Mouse (Mus musculus) myocyte (in vitro differentiated cells): ENCODE data around the gene Gjc1. TPM values are rescaled to one million over a fixed set of nuclear protein-coding genes. Genes with fewer than 3 reads are reported as not detected.

Source experiments
- H3K27me3 ChIP-seq: one replicate; pipeline ENCODE4 v1.6.1; 2011; ENCODE audit not compliant: control insufficient read depth, insufficient read depth, insufficient read length
- H3K36me3 ChIP-seq: one replicate; pipeline ENCODE4 v1.6.1; 2011; ENCODE audit not compliant: control insufficient read depth, insufficient read depth
- H3K4me2 ChIP-seq: one replicate; pipeline ENCODE4 v1.6.1; 2011; ENCODE audit warnings: low read depth, control low read depth
- H3K4me3 ChIP-seq: one replicate; pipeline ENCODE4 v1.5.1; 2011; ENCODE audit warnings: mild to moderate bottlenecking, control low read depth, moderate library complexity
- H3K79me2 ChIP-seq: one replicate; pipeline ENCODE4 v1.6.1; 2011; ENCODE audit not compliant: control insufficient read depth, insufficient read depth
- H3ac ChIP-seq: one replicate; pipeline ENCODE4 v1.6.1; 2011; ENCODE audit not compliant: control insufficient read depth, insufficient read length
- CEBPB ChIP-seq: IDR thresholded peaks from 2 replicates; pipeline ENCODE4 v1.6.1; 2011; ENCODE audit warnings: mild to moderate bottlenecking, moderate library complexity; ENCODE audit not compliant: poor library complexity, insufficient read depth, severe bottlenecking
- E2F4 ChIP-seq: IDR thresholded peaks from one replicate; pipeline ENCODE4 v1.6.1; 2011; ENCODE audit warnings: mild to moderate bottlenecking, control low read depth, moderate library complexity; ENCODE audit not compliant: insufficient read depth
- MAX ChIP-seq: IDR thresholded peaks from one replicate; pipeline ENCODE4 v1.6.1; 2011; ENCODE audit warnings: low read depth, mild to moderate bottlenecking, control low read depth
- MYOD1 ChIP-seq, 3 experiments: IDR thresholded peaks; one replicate each; pipeline ENCODE4 v1.6.1; 2011; ENCODE audit warnings: control low read depth in 2 of 3, low read depth in 2 of 3, mild to moderate bottlenecking in 2 of 3, moderate library complexity in 1 of 3; ENCODE audit not compliant: insufficient read length in 2 of 3, control insufficient read depth in 1 of 3
- MYOG ChIP-seq, 3 experiments: IDR thresholded peaks; one replicate each; pipeline ENCODE4 v1.6.1; 2011; ENCODE audit warnings: control low read depth in 2 of 3, low read depth in 2 of 3, mild to moderate bottlenecking in 2 of 3; ENCODE audit not compliant: insufficient read length in 2 of 3, control insufficient read depth in 1 of 3, insufficient read depth in 1 of 3
- POLR2A ChIP-seq: IDR thresholded peaks from one replicate; pipeline ENCODE4 v1.6.1; 2011; ENCODE audit warnings: low read depth, mild to moderate bottlenecking, control low read depth, moderate library complexity; ENCODE audit not compliant: insufficient read length
- POLR2AphosphoS2 ChIP-seq: IDR thresholded peaks from one replicate; pipeline ENCODE4 v1.6.1; 2011; ENCODE audit warnings: low read depth, control low read depth; ENCODE audit not compliant: insufficient read length
- REST ChIP-seq: IDR thresholded peaks from one replicate; pipeline ENCODE4 v1.6.1; 2011; ENCODE audit warnings: mild to moderate bottlenecking, control low read depth, moderate library complexity; ENCODE audit not compliant: insufficient read depth, insufficient read length
- SRF ChIP-seq: IDR thresholded peaks from one replicate; pipeline ENCODE4 v1.6.1; 2011; ENCODE audit warnings: low read depth; ENCODE audit not compliant: control insufficient read depth, insufficient read length
- TCF12 ChIP-seq: IDR thresholded peaks from one replicate; pipeline ENCODE4 v1.6.1; 2011; ENCODE audit warnings: mild to moderate bottlenecking, control low read depth; ENCODE audit not compliant: poor library complexity, insufficient read depth, severe bottlenecking
- TCF3 ChIP-seq: IDR thresholded peaks from one replicate; pipeline ENCODE4 v1.6.1; 2011; ENCODE audit warnings: low read depth, control low read depth; ENCODE audit not compliant: insufficient read length
- USF1 ChIP-seq: IDR thresholded peaks from one replicate; pipeline ENCODE4 v1.6.1; 2011; ENCODE audit warnings: low read depth, mild to moderate bottlenecking, control low read depth, moderate library complexity
- polyA plus RNA-seq: library from polyadenylated mRNA; unstranded; fragments of >200 nt; fragmentation: generic; extraction: Trizol; gene quantifications from one replicate; pipeline ENCODE4 v1.2.1, GENCODE M21; 2012; ENCODE audit warnings: missing spikeins

Gjc1 gene
- polyA plus RNA-seq, 1 experiment, result 10.3 TPM

DNA sequence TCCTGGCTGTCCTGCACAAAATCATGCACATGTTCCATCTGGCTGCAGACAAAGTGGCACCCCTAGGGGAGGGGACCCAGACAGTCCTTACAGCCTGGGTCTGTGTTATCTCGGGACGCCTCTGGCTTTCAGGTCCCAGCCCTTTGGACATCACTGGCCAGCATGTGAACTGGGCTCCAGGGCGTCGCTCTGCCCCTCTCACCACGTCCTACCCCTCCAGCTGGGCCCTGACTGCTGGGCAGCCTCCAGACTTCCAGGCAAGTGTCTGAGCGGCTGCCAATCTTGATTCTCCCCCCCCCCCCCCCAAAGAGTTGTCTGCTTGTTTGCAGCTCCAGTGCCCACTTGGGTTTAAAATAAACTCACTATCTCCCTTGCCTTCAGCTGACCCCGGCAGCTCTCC is 36.1 kb downstream of the Gjc1 start:
- Histone ChIP-seq H3ac (no peak overlapping the region), H3K4me2 (no peak overlapping the region), H3K27me3 (no peaks in the 10 kb centered on the region), H3K79me2 (no peaks in the 10 kb centered on the region), H3K36me3 (no peaks in the 10 kb centered on the region), H3K4me3 (no peak overlapping the region)
- TF ChIP-seq REST, result no peak
- TF ChIP-seq MAX, result no peak
- no peak for TF ChIP-seq POLR2AphosphoS2
- no peak for TF ChIP-seq SRF
- no peak for TF ChIP-seq MYOD1 (IDR thresholded peaks at IDR 0.05; ENCODE audit: control insufficient read depth in 1 of 3, insufficient read length in 2 of 3, low read depth in 2 of 3)
- TF ChIP-seq CEBPB, result no peak
- no peak for TF ChIP-seq TCF12
- no peak for TF ChIP-seq POLR2A
- no peak for TF ChIP-seq USF1
- TF ChIP-seq MYOG (IDR thresholded peaks at IDR 0.05; ENCODE audit: control insufficient read depth in 1 of 3, insufficient read depth in 1 of 3, insufficient read length in 2 of 3, low read depth in 2 of 3), result no peak
- no peak for TF ChIP-seq TCF3
- TF ChIP-seq E2F4, result no peak

DNA sequence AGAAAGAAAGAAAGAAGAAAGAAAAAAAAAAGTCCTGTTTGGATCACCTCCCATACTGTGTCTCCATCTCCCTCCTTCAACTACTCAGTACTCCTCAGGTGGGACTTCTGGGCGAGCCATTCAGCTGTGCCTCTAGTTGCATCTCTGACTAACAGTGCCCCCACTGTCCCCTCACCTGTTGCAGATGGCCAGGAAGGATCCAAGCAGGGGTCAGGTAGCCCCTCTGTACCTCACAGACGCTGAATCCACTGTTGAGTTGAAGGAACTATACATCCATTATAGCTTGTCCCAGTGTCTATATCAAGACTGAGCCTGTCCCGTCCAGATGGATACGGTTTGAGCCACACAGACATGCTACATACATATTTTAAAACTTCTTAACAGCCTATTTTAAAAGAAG is 38.0 kb downstream of the Gjc1 start:
- Histone ChIP-seq H3ac (no peak overlapping the region), H3K27me3 (no peaks in the 10 kb centered on the region), H3K36me3 (no peaks in the 10 kb centered on the region), H3K4me2 (no peak overlapping the region), H3K79me2 (no peaks in the 10 kb centered on the region), H3K4me3 (no peak overlapping the region)
- TF ChIP-seq USF1 (no peak), SRF (no peak), MAX (no peak), MYOG (IDR thresholded peaks at IDR 0.05; ENCODE audit: control insufficient read depth in 1 of 3, insufficient read depth in 1 of 3, insufficient read length in 2 of 3, low read depth in 2 of 3) (no peak), POLR2A (no peak), POLR2AphosphoS2 (no peak), E2F4 (no peak), REST (no peak), TCF12 (no peak), MYOD1 (IDR thresholded peaks at IDR 0.05; ENCODE audit: control insufficient read depth in 1 of 3, insufficient read length in 2 of 3, low read depth in 2 of 3) (no peak)

DNA sequence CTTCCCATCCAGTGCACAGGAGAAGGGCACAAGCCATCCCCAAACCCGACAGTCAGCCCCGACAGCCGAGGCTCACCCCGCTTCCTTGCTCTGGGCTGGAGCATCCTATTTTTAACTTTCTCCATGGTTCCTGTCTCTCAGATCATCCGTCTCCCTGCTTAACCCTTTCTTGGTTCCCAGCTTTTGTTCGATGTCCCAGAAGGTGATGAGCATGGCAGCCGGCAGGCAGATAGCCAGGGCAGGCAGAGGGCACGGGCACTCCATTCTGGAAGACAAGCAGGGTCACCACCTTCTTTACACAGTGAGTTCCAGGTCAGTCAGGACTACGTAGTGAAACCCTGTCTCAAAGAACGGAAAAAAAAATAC is 38.5 kb downstream of the Gjc1 start:
- no peak for TF ChIP-seq MYOD1 (IDR thresholded peaks at IDR 0.05; ENCODE audit: control insufficient read depth in 1 of 3, insufficient read length in 2 of 3, low read depth in 2 of 3)
- TF ChIP-seq POLR2A, result no peak
- no peak for TF ChIP-seq CEBPB
- no peak for TF ChIP-seq POLR2AphosphoS2
- no peak for TF ChIP-seq MAX
- no peak for TF ChIP-seq USF1
- Histone ChIP-seq H3ac (no peak overlapping the region), H3K27me3 (no peaks in the 10 kb centered on the region), H3K4me2 (no peak overlapping the region), H3K36me3 (no peaks in the 10 kb centered on the region), H3K79me2 (no peaks in the 10 kb centered on the region), H3K4me3 (no peak overlapping the region)

DNA sequence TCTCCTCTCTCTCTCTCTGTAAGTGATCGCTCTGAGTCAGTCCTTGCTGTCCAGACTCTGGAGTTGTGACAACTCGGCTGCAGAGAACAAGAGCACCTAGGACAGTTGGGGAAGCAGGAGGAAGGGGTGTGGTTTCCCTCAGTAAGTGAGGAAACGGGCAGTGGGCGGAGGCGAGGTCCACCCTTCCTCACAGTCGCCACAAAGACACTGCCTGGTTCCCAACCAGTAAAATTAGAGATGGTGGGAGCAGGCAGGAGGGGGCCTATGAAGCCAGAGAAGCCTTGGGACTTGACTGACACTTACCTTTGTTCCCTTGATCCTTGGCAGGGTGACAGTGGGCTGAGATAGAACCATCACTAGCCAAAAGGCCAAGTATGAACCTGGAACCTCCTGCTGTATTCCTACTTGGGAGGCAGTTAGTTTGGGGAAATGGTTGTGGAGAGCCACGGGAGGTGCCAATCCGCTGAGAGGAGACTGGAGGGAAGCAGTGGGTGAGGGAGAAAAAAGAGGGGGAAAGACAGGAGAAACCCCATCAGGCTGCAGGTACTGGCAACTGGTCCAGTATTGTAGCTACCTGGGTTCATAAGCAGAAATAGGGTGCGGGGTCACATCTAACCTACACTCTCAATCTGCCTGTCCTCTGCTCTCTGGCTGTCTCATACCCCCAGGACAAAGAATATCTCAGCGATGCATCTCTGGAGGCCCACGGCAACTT is 39.1 kb downstream of the Gjc1 start:
- H3K27me3 ChIP-seq, result no peaks in the 10 kb centered on the region
- no peak for TF ChIP-seq E2F4
- TF ChIP-seq REST, result no peak
- TF ChIP-seq POLR2AphosphoS2, result no peak
- no peak for TF ChIP-seq MAX
- no peak for TF ChIP-seq SRF
- no peak for TF ChIP-seq MYOG (IDR thresholded peaks at IDR 0.05; ENCODE audit: control insufficient read depth in 1 of 3, insufficient read depth in 1 of 3, insufficient read length in 2 of 3, low read depth in 2 of 3)
- TF ChIP-seq CEBPB, result no peak
- TF ChIP-seq MYOD1 (IDR thresholded peaks at IDR 0.05; ENCODE audit: control insufficient read depth in 1 of 3, insufficient read length in 2 of 3, low read depth in 2 of 3), result no peak
- no peak for TF ChIP-seq POLR2A
- no peak for TF ChIP-seq USF1
- no peak for TF ChIP-seq TCF12
- no peak for TF ChIP-seq TCF3
- H3K79me2 ChIP-seq, result no peaks in the 10 kb centered on the region
- no peaks in the 10 kb centered on the region for H3K36me3 ChIP-seq
- no peak overlapping the region for H3K4me2 ChIP-seq
- H3ac ChIP-seq, result no peak overlapping the region
- no peak overlapping the region for H3K4me3 ChIP-seq

DNA sequence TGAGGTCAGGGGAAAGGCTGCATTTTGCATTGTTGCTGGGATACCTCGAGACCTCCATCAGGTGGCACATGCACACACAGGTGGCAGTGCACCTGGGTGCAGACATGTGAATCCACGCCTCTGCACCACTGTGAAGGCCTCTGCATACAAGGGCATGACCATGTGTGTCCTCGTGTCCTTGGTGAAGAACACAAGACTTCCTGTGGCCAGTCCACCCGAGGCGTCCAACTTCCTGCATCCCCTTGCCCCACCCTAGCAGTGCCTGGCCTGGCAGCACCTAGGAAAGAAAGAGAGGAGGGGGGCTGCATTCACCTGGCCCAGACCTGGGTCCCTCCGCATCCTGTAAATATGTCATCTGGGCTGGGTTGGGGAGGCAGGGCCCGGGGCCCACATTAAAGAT is 39.7 kb downstream of the Gjc1 start:
- no peak for TF ChIP-seq MYOG (IDR thresholded peaks at IDR 0.05; ENCODE audit: control insufficient read depth in 1 of 3, insufficient read depth in 1 of 3, insufficient read length in 2 of 3, low read depth in 2 of 3)
- TF ChIP-seq TCF3, result no peak
- no peak for TF ChIP-seq POLR2AphosphoS2
- TF ChIP-seq MYOD1 (IDR thresholded peaks at IDR 0.05; ENCODE audit: control insufficient read depth in 1 of 3, insufficient read length in 2 of 3, low read depth in 2 of 3), result no peak
- no peak for TF ChIP-seq USF1
- no peak for TF ChIP-seq REST
- no peak for TF ChIP-seq SRF
- no peak for TF ChIP-seq CEBPB
- no peak for TF ChIP-seq MAX
- no peak for TF ChIP-seq POLR2A
- no peak for TF ChIP-seq E2F4
- no peak for TF ChIP-seq TCF12
- no peaks in the 10 kb centered on the region for H3K36me3 ChIP-seq
- no peaks in the 10 kb centered on the region for H3K27me3 ChIP-seq
- no peak overlapping the region for H3K4me2 ChIP-seq
- H3K79me2 ChIP-seq, result no peaks in the 10 kb centered on the region
- H3ac ChIP-seq, result no peak overlapping the region
- H3K4me3 ChIP-seq, result no peak overlapping the region
